In genomic region chr12:79681571-79681970, GRCm38 (mm10) we compare ENCODE assay signal across 17 mouse cellular contexts.
DNase-seq lines count a peak whose midpoint lies in the region; ATAC-seq lines count a peak whose summit lies in the region.
"Had no signal": no experiment of that assay in that cellular context is flagged by ENCODE, and none has a peak within 500 bp of the region (broad histone marks: within the 10 kb centered on the region; RNA-seq: fewer than 3 reads in every experiment).

No protein-coding gene starts in this region.

- WGBS in forebrain, embryonic 13.5 days: 78% methylated on average over 6 of the region's 6 CpGs
- WGBS in forebrain, embryonic 12.5 days: 82% methylated on average over 6 of the region's 6 CpGs
- 81% methylated on average over 6 of the region's 6 CpGs for WGBS in hindbrain, embryonic 16.5 days
- WGBS in hindbrain, embryonic 11.5 days: 68% methylated on average over 6 of the region's 6 CpGs
- 46% methylated on average over 6 of the region's 6 CpGs for WGBS in embryonic facial prominence, embryonic 15.5 days

- no peaks in the 10 kb centered on the region for H3K27me3 ChIP-seq in forebrain, embryonic 13.5 days
- no peaks in the 10 kb centered on the region for H3K27me3 ChIP-seq in forebrain, embryonic 12.5 days
- no peaks in the 10 kb centered on the region for H3K27me3 ChIP-seq in hindbrain, embryonic 16.5 days (replicated peaks; ENCODE audit: control insufficient read depth, insufficient read depth, low read length)
- H3K27me3 ChIP-seq in hindbrain, embryonic 11.5 days (ENCODE audit: control insufficient read depth, insufficient read depth, low read length): no peaks in the 10 kb centered on the region
- no peaks in the 10 kb centered on the region for H3K27me3 ChIP-seq in embryonic facial prominence, embryonic 15.5 days
- H3K27me3 ChIP-seq: heart, embryonic 13.5 days; midbrain, embryonic 13.5 days had no signal

- no peaks in the 10 kb centered on the region for H3K36me3 ChIP-seq in forebrain, embryonic 13.5 days (ENCODE audit: poor library complexity, severe bottlenecking)
- H3K36me3 ChIP-seq in forebrain, embryonic 12.5 days (replicated peaks): no peaks in the 10 kb centered on the region
- no peaks in the 10 kb centered on the region for H3K36me3 ChIP-seq in hindbrain, embryonic 16.5 days (ENCODE audit: control insufficient read depth, insufficient read depth, low read length)
- H3K36me3 ChIP-seq in hindbrain, embryonic 11.5 days (ENCODE audit: control insufficient read depth, insufficient read depth, low read length): no peaks in the 10 kb centered on the region
- H3K36me3 ChIP-seq in embryonic facial prominence, embryonic 15.5 days: no peaks in the 10 kb centered on the region
- H3K36me3 ChIP-seq: heart, embryonic 13.5 days; midbrain, embryonic 13.5 days had no signal

- H3K4me3 ChIP-seq in forebrain, embryonic 13.5 days: no peak overlapping the region
- no peak overlapping the region for H3K4me3 ChIP-seq in forebrain, embryonic 12.5 days (replicated peaks)
- no peak overlapping the region for H3K4me3 ChIP-seq in hindbrain, embryonic 16.5 days (ENCODE audit: low read length)
- no peak overlapping the region for H3K4me3 ChIP-seq in hindbrain, embryonic 11.5 days (ENCODE audit: low read depth, low read length)
- no peak overlapping the region for H3K4me3 ChIP-seq in embryonic facial prominence, embryonic 15.5 days (replicated peaks)
- H3K4me3 ChIP-seq: heart, embryonic 13.5 days; midbrain, embryonic 13.5 days had no signal

- peaks cover 35% of the 10 kb centered on the region for H3K4me1 ChIP-seq in forebrain, embryonic 13.5 days
- peaks cover 20% of the 10 kb centered on the region for H3K4me1 ChIP-seq in forebrain, embryonic 12.5 days
- H3K4me1 ChIP-seq in hindbrain, embryonic 16.5 days (ENCODE audit: control insufficient read depth, insufficient read depth, low read depth, low read length): no peaks in the 10 kb centered on the region
- H3K4me1 ChIP-seq in hindbrain, embryonic 11.5 days (replicated peaks; ENCODE audit: control insufficient read depth, insufficient read depth, low read length): peaks cover 3% of the 10 kb centered on the region; the same call in 1 of the 2 replicates
- peaks cover 55% of the 10 kb centered on the region for H3K4me1 ChIP-seq in embryonic facial prominence, embryonic 15.5 days

- no peak for DNase-seq in hindbrain, embryonic 11.5 days (ENCODE audit: low spot score)
- DNase-seq in ES-CJ7 (ENCODE audit: low read depth, low spot score): peak; percentile 67
- DNase-seq: adrenal gland, postnatal 25 days; cerebellum, adult 8-10 months; gastrocnemius, postnatal 10 days; heart, postnatal 14 days; kidney, adult 11 months; liver, postnatal 0 days; lung, postnatal 14 days had no signal

- ATAC-seq in forebrain, embryonic 13.5 days: no peak
- no peak for ATAC-seq in forebrain, embryonic 12.5 days (ENCODE audit: low FRiP score)
- no peak for ATAC-seq in hindbrain, embryonic 16.5 days
- no peak for ATAC-seq in hindbrain, embryonic 11.5 days (ENCODE audit: low FRiP score)
- ATAC-seq in embryonic facial prominence, embryonic 15.5 days (ENCODE audit: insufficient number of reproducible peaks, low FRiP score, low TSS enrichment, low read depth): no peak
- ATAC-seq in megakaryocyte, adult 5-6 weeks (ENCODE audit: poor library complexity, severe bottlenecking): no peak
- ATAC-seq: liver, postnatal 0 days; midbrain, embryonic 13.5 days had no signal

- H3K9ac ChIP-seq in forebrain, embryonic 13.5 days: no peak overlapping the region
- H3K9ac ChIP-seq in forebrain, embryonic 12.5 days: no peak overlapping the region
- no peak overlapping the region for H3K9ac ChIP-seq in hindbrain, embryonic 16.5 days (ENCODE audit: low read depth, low read length)
- H3K9ac ChIP-seq in hindbrain, embryonic 11.5 days (ENCODE audit: low read depth, low read length): no peak overlapping the region
- no peak overlapping the region for H3K9ac ChIP-seq in embryonic facial prominence, embryonic 15.5 days
- H3K9ac ChIP-seq: heart, embryonic 13.5 days; liver, postnatal 0 days; midbrain, embryonic 13.5 days had no signal

- 0 out of 2 replicates have a peak overlapping the region, but pooled peaks have one; percentile 71 for H3K27ac ChIP-seq in forebrain, embryonic 13.5 days
- no peak overlapping the region for H3K27ac ChIP-seq in forebrain, embryonic 12.5 days
- H3K27ac ChIP-seq in hindbrain, embryonic 16.5 days (ENCODE audit: low read depth, low read length): peak overlapping the region; percentile 12; the same call in 1 of the 2 replicates
- no peak overlapping the region for H3K27ac ChIP-seq in hindbrain, embryonic 11.5 days (ENCODE audit: low read depth, low read length)
- H3K27ac ChIP-seq in embryonic facial prominence, embryonic 15.5 days (replicated peaks): peak overlapping the region; percentile 85; the same call in 1 of the 2 replicates

- no peaks in the 10 kb centered on the region for H3K9me3 ChIP-seq in forebrain, embryonic 13.5 days (replicated peaks)
- H3K9me3 ChIP-seq in forebrain, embryonic 12.5 days: no peaks in the 10 kb centered on the region
- no peaks in the 10 kb centered on the region for H3K9me3 ChIP-seq in hindbrain, embryonic 16.5 days (ENCODE audit: control insufficient read depth, low read length)
- H3K9me3 ChIP-seq in hindbrain, embryonic 11.5 days (ENCODE audit: control insufficient read depth, low read length): no peaks in the 10 kb centered on the region
- no peaks in the 10 kb centered on the region for H3K9me3 ChIP-seq in embryonic facial prominence, embryonic 15.5 days (replicated peaks)
- H3K9me3 ChIP-seq: heart, embryonic 13.5 days; midbrain, embryonic 13.5 days had no signal

- no peak overlapping the region for H3K4me2 ChIP-seq in forebrain, embryonic 13.5 days
- no peak overlapping the region for H3K4me2 ChIP-seq in forebrain, embryonic 12.5 days
- H3K4me2 ChIP-seq in hindbrain, embryonic 16.5 days (ENCODE audit: low read length): no peak overlapping the region
- no peak overlapping the region for H3K4me2 ChIP-seq in hindbrain, embryonic 11.5 days (replicated peaks; ENCODE audit: low read depth, low read length)
- H3K4me2 ChIP-seq in embryonic facial prominence, embryonic 15.5 days (replicated peaks): no peak overlapping the region
- H3K4me2 ChIP-seq: heart, embryonic 13.5 days; liver, embryonic 11.5 days; midbrain, embryonic 13.5 days had no signal

Comparison
In these comparisons a context has a peak if more than half of its experiments do, and no peak if none do; other contexts are left out.
1. H3K27ac ChIP-seq: peak in forebrain, embryonic 13.5 days (single experiment), hindbrain, embryonic 16.5 days (single experiment) and embryonic facial prominence, embryonic 15.5 days (single experiment); none in forebrain, embryonic 12.5 days (single experiment) and hindbrain, embryonic 11.5 days (single experiment).